Mouse (Mus musculus) liver, embryonic 14.5 days (tissue): ENCODE measurements around the gene Plb1. TPM values are rescaled to one million over a fixed set of nuclear protein-coding genes. Genes with fewer than 3 reads are reported as not detected.

ENCODE experiments used
- ATAC-seq: fragments of 200-750 bp; cut with Nextera tagmentation; 2 replicates; pipeline ENCODE4 v1.8.0; 2017; ENCODE audit warnings: moderate number of reproducible peaks, mild to moderate bottlenecking, moderate library complexity; ENCODE audit not compliant: insufficient read depth
- DNase-seq, 3 experiments: peaks; one replicate each; pipeline ENCODE4 v3.0.0-alpha.2; 2012 to 2013; ENCODE audit warnings: low read depth in 3 of 3, low spot score in 3 of 3
- H3K27ac ChIP-seq: fragments of 300-500 bp; sonication (generic); 2 replicates; pipeline ENCODE4 v1.5.1; 2014; ENCODE audit warnings: moderate library complexity, mild to moderate bottlenecking, control low read depth, inconsistent platforms
- H3K27me3 ChIP-seq: fragments of 300-500 bp; sonication (generic); 2 replicates; pipeline ENCODE4 v1.6.1; 2014; ENCODE audit warnings: mild to moderate bottlenecking, low read length, moderate library complexity; ENCODE audit not compliant: control insufficient read depth, insufficient read depth
- H3K36me3 ChIP-seq: fragments of 300-500 bp; sonication (generic); replicated peaks from 2 replicates; pipeline ENCODE4 v1.6.1; 2014; ENCODE audit warnings: low read depth; ENCODE audit not compliant: control insufficient read depth, insufficient read depth
- H3K4me1 ChIP-seq, 2 experiments: fragments of 200-500 bp in 1 of 2; fragments of 300-500 bp in 1 of 2; sonication (generic) in 1 of 2; replicated peaks; 2 replicates each; pipeline ENCODE4 v1.6.1; 2012 to 2014; ENCODE audit warnings: antibody characterized with exemption in 1 of 2, inconsistent platforms in 1 of 2, low read length in 1 of 2; ENCODE audit not compliant: control insufficient read depth in 2 of 2, insufficient read depth in 2 of 2
- H3K4me2 ChIP-seq: fragments of 300-500 bp; sonication (generic); 2 replicates; pipeline ENCODE4 v1.6.1; 2014; ENCODE audit warnings: low read depth, mild to moderate bottlenecking, control low read depth, moderate library complexity
- H3K4me3 ChIP-seq, 2 experiments: fragments of 200-500 bp in 1 of 2; fragments of 300-500 bp in 1 of 2; sonication (generic) in 1 of 2; 2 replicates each; pipeline ENCODE4 v1.5.1; 2012 to 2014; ENCODE audit warnings: low read depth in 2 of 2, low read length in 2 of 2, mild to moderate bottlenecking in 2 of 2, control low read depth in 1 of 2, inconsistent platforms in 1 of 2, moderate library complexity in 1 of 2; ENCODE audit not compliant: insufficient read depth in 1 of 2
- H3K9ac ChIP-seq: fragments of 300-500 bp; sonication (generic); replicated peaks from 2 replicates; pipeline ENCODE4 v1.6.1; 2014; ENCODE audit warnings: mild to moderate bottlenecking, control low read depth, moderate library complexity
- H3K9me3 ChIP-seq: fragments of 300-500 bp; sonication (generic); 2 replicates; pipeline ENCODE4 v1.6.1; 2016; ENCODE audit warnings: low read length, mixed read lengths; ENCODE audit not compliant: control insufficient read depth
- CTCF ChIP-seq: IDR thresholded peaks from 2 replicates; pipeline ENCODE4 v1.5.1; 2016; ENCODE audit warnings: antibody characterized with exemption, low read depth, control low read depth
- EP300 ChIP-seq: IDR thresholded peaks from 2 replicates; pipeline ENCODE4 v1.6.1; 2016; ENCODE audit warnings: antibody characterized with exemption, low read depth
- WGBS: fragments of 180-500 bp; shearing (Covaris S2); extraction: QIAGEN DNeasy Blood & Tissue Kit; methylation state at CpG from one replicate; pipeline ENCODE4 v1.1.7; 2014; ENCODE audit not compliant: insufficient replicate concordance; 5-methylcytosine and 5-hydroxymethylcytosine counted together
- polyA plus RNA-seq, 2 experiments: library from polyadenylated mRNA; depleted of rRNA in 1 of 2; stranded (reverse) in 1 of 2; unstranded in 1 of 2; fragments of >200 nt; fragmentation: Nextera tagmentation in 1 of 2; extraction: Ambion mirVana in 1 of 2; gene quantifications; 2 replicates each; pipeline versions ENCODE4 v1.2.1 to v1.2.3; 2012 to 2014

Gene Plb1
- polyA plus RNA-seq, 2 experiments, result 0.02 TPM; not detected in 1

DNA sequence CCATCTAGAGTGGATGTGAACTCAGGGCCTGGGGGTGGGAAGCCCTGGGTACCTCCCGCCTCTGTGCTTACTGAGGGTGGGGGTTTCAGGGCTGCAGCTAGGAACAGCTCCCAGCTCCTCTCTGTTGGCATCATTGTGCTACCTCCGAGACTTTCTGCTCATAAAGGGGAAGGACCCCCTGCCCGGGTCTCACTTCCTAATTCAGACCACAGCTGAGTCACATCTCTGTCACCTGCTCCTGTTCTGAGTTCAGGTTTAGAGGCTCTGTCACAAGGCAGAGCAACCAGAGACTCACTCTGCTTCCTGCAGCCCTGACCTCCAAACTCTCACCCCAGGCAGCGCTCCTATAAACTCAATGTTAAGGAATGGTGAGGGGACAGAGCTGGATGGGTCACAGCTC, 53.8 kb downstream of the Plb1 start:
- TF ChIP-seq EP300 (no peak), CTCF (no peak)
- no peak for ATAC-seq
- no peak overlapping the region for H3K4me2 ChIP-seq
- H3K9ac ChIP-seq, result no peak overlapping the region
- no peak overlapping the region for H3K4me3 ChIP-seq
- H3K27ac ChIP-seq, result no peak overlapping the region
- no peak for DNase-seq
- H3K27me3 ChIP-seq, result no peaks in the 10 kb centered on the region
- no peaks in the 10 kb centered on the region for H3K9me3 ChIP-seq
- peaks cover 0 to 4% of the 10 kb centered on the region in 2 experiments; a peak in 1 of 4 replicates for H3K4me1 ChIP-seq
- WGBS, result 34% methylated on average over 4 of the region's 4 CpGs
- H3K36me3 ChIP-seq, result no peaks in the 10 kb centered on the region

DNA sequence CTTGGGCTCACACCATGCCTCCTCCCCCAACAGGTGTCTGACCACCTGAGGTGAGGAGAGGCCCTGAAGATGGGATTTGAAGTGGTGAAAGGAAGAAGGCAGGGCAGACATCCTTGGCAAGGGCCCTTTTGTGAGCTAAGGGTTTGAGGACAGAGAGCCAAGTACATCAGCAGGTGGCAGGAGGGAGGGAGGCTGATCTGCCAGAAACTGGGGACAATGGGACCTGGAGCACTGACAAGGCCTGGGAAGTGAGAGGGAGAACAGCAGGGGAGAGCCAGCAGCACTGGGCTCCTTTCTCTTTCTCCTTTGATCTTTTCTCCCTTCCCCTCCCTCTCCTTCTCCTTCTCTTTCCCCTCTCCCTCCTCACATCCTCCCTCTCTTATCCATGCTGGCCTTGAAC, 55.5 kb downstream of the Plb1 start:
- Histone ChIP-seq H3K9me3 (no peaks in the 10 kb centered on the region), H3K9ac (no peak overlapping the region), H3K4me3 (no peak overlapping the region), H3K4me2 (no peak overlapping the region), H3K36me3 (no peaks in the 10 kb centered on the region), H3K4me1 (0 out of 4 replicates have a peak, but pooled peaks cover 0 to under 1% of the 10 kb centered on the region in 2 experiments), H3K27ac (no peak overlapping the region), H3K27me3 (no peaks in the 10 kb centered on the region)
- DNase-seq (no peak), ATAC-seq (no peak)
- TF ChIP-seq CTCF, result no peak
- TF ChIP-seq EP300, result no peak

DNA sequence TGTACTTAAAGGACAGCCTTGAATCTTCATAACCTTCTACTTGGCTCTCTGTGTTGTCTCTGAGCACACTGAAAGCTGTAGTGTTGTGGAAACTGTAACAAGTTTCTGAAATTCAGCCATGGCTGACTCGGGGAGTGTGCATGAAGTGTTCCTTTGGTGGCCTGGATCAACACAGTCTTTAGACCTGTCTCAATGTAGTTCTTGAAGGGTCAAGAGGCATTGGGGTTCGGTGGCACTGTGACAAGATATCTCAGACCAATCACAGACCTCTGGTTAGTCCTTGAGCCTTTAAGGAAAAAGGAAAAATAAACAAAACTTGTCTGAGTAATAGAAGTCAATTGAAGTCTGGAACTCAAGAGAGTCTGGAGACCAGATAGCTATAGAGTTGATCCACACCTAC, 58.8 kb downstream of the Plb1 start:
- no peak overlapping the region for H3K27ac ChIP-seq
- H3K4me2 ChIP-seq, result no peak overlapping the region
- H3K4me1 ChIP-seq, result no peaks in the 10 kb centered on the region
- DNase-seq (no peak), ATAC-seq (no peak)
- no peaks in the 10 kb centered on the region for H3K36me3 ChIP-seq
- WGBS, result 47% methylated on average over 2 of the region's 2 CpGs
- H3K9me3 ChIP-seq, result no peaks in the 10 kb centered on the region
- no peak for TF ChIP-seq EP300
- TF ChIP-seq CTCF, result no peak
- H3K4me3 ChIP-seq, result no peak overlapping the region
- no peak overlapping the region for H3K9ac ChIP-seq
- no peaks in the 10 kb centered on the region for H3K27me3 ChIP-seq

DNA sequence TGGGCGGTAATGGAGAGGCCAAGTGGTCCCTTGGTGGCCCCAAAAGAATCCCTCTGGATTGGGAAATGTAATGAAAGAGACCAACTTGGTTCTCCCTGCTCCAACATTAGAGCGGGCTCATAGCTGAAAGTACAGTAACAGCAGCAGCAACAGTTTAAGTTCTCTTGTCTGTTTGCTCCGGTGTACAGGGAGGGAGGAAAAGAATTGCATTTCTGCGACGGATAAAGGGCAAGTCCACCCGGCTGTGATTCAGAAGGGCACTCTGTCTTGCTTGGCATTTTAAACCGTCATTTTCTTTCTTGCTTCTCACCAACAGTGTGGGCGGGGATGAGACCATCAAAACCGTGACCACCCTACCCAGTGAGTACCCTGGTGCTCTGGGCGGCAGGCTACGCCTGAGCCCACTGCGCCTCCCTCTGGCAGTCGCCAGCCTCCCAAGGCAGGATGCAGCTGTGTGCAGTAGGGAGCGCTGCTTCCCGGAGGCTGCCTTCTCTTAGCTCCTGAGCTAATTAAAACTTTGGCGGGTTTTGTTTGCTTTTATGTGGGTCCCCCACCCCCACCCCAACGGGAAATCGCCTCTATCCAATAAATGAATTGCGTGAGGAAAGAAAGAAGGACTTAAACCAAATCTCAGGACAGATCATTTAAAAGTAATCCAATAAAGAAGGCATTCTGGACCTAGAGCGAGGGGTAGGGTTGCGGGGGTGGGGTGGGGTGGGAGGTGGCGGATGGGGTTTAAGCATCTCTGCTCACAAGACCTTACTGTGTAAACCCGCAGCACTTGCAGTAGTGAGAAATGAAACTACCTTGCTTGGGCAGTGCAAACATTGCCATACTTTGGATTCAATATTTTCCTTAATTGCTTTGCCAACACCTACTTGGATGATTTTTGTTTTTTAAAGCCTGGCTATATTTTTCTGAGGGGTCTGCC, 70.7 kb downstream of the Plb1 start:
- H3K9me3 ChIP-seq, result no peaks in the 10 kb centered on the region
- no peak overlapping the region for H3K4me3 ChIP-seq
- no peak overlapping the region for H3K27ac ChIP-seq
- no peaks in the 10 kb centered on the region for H3K4me1 ChIP-seq
- DNase-seq (no peak), ATAC-seq (no peak)
- no peak for TF ChIP-seq EP300
- peak; percentile 76 for TF ChIP-seq CTCF
- H3K36me3 ChIP-seq, result no peaks in the 10 kb centered on the region
- no peaks in the 10 kb centered on the region; the same call in 1 of the 2 replicates for H3K27me3 ChIP-seq
- WGBS, result 10% methylated on average over 23 of the region's 23 CpGs
- no peak overlapping the region for H3K9ac ChIP-seq
- H3K4me2 ChIP-seq, result peak overlapping the region; percentile 29; the same call in 1 of the 2 replicates

DNA sequence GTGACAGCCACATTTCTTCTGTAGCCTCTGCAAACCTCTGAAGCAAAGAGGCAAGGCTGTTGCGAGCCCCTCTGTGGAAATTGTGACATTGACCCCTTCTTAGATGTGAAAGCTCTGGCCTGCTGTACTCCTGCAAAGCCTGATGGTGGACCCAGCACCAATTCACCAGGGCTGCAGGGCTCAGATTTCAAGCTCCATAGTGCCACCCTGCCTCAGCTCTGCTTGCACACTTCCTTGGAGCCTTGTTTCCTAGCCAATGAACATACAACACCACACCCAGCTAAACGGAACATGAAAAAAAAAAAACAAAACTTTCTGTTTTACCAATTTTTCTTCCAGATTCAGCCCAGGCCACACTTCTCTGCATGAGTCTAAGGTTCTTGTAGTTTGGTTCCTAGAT, 74.6 kb downstream of the Plb1 start:
- Histone ChIP-seq H3K9me3 (no peaks in the 10 kb centered on the region), H3K4me2 (no peak overlapping the region), H3K9ac (no peak overlapping the region), H3K27ac (no peak overlapping the region), H3K4me1 (no peaks in the 10 kb centered on the region), H3K4me3 (no peak overlapping the region), H3K36me3 (no peaks in the 10 kb centered on the region), H3K27me3 (no peaks in the 10 kb centered on the region; the same call in 1 of the 2 replicates)
- WGBS, result 40% methylated on average over 2 of the region's 2 CpGs
- TF ChIP-seq CTCF, result no peak
- no peak for TF ChIP-seq EP300
- ATAC-seq (no peak), DNase-seq (no peak)
